In genomic region chr11:77042816-77043215, GRCm38 (mm10) we compare ENCODE assay signal across 22 mouse cellular contexts.
"Had no signal": no experiment of that assay in that cellular context is flagged by ENCODE, and none has a peak within 500 bp of the region (broad histone marks: within the 10 kb centered on the region; RNA-seq: fewer than 3 reads in every experiment).

No protein-coding gene starts in this region.

- H3K27me3 ChIP-seq: heart, embryonic 13.5 days; heart, embryonic 15.5 days; hindbrain, embryonic 13.5 days; hindbrain, embryonic 15.5 days; limb, embryonic 13.5 days; limb, embryonic 15.5 days; liver, embryonic 12.5 days had no signal

- H3K4me2 ChIP-seq: heart, embryonic 11.5 days; heart, embryonic 13.5 days; heart, embryonic 15.5 days; hindbrain, embryonic 13.5 days; hindbrain, embryonic 15.5 days; limb, embryonic 13.5 days; limb, embryonic 15.5 days; liver, embryonic 12.5 days had no signal

- ATAC-seq: hindbrain, postnatal 0 days; intestine, embryonic 16.5 days; liver, embryonic 12.5 days had no signal

- H3K4me1 ChIP-seq: heart, embryonic 13.5 days; heart, embryonic 15.5 days; hindbrain, embryonic 13.5 days; hindbrain, embryonic 15.5 days; limb, embryonic 13.5 days; limb, embryonic 15.5 days; liver, embryonic 12.5 days had no signal

- H3K27ac ChIP-seq: heart, adult 2 months; heart, embryonic 13.5 days; heart, embryonic 15.5 days; hindbrain, embryonic 13.5 days; hindbrain, embryonic 15.5 days; hindbrain, postnatal 0 days; limb, embryonic 13.5 days; limb, embryonic 15.5 days; liver, embryonic 12.5 days; liver, embryonic 14.5 days had no signal

- H3K9ac ChIP-seq: heart, embryonic 13.5 days; heart, embryonic 15.5 days; hindbrain, embryonic 13.5 days; hindbrain, embryonic 15.5 days; limb, embryonic 13.5 days; limb, embryonic 15.5 days; liver, embryonic 12.5 days; liver, embryonic 14.5 days had no signal

- H3K4me3 ChIP-seq: heart, adult 2 months; heart, embryonic 13.5 days; heart, embryonic 15.5 days; hindbrain, embryonic 13.5 days; hindbrain, embryonic 15.5 days; limb, embryonic 13.5 days; limb, embryonic 15.5 days; liver, embryonic 12.5 days had no signal

- H3K9me3 ChIP-seq: heart, embryonic 13.5 days; heart, embryonic 15.5 days; hindbrain, embryonic 13.5 days; hindbrain, embryonic 15.5 days; limb, embryonic 13.5 days; limb, embryonic 15.5 days; liver, embryonic 12.5 days had no signal

- DNase-seq: gastrocnemius, postnatal 14 days; gastrocnemius, postnatal 36 days; heart, adult 11 months; heart, adult 2 months; heart, postnatal 14 days; heart, postnatal 36 days; kidney, postnatal 10 days; layer of hippocampus, adult 9-11 months; layer of hippocampus, postnatal 36 days; left cerebral cortex, postnatal 4 days; lung, adult 18-20 months had no signal
